Mouse (Mus musculus) limb, embryonic 12.5 days (tissue): ENCODE data around the gene Syngr2. TPM values are rescaled to one million over a fixed set of nuclear protein-coding genes. Genes with fewer than 3 reads are reported as not detected.
A peak's percentile ranks its signal among the peaks of the same experiment; 100 is the strongest.
"Not testable (repeated sequence)": the region's sequence is repeated elsewhere in the genome, so short reads cannot be mapped to it uniquely, and the experiment has no call there.

Source experiments
- ATAC-seq: fragments of 200-750 bp; cut with Nextera tagmentation; 2 replicates; pipeline ENCODE4 v1.8.0; 2017; ENCODE audit warnings: low read depth, moderate TSS enrichment; ENCODE audit not compliant: insufficient number of reproducible peaks, insufficient read depth, low FRiP score, low TSS enrichment
- H3K27ac ChIP-seq: fragments of 300-500 bp; sonication (generic); 2 replicates; pipeline ENCODE4 v1.5.1; 2016; ENCODE audit warnings: mild to moderate bottlenecking, moderate library complexity
- H3K27me3 ChIP-seq: fragments of 300-500 bp; sonication (generic); 2 replicates; pipeline ENCODE4 v1.6.1; 2016; ENCODE audit warnings: mild to moderate bottlenecking, moderate library complexity
- H3K36me3 ChIP-seq: fragments of 300-500 bp; sonication (generic); 2 replicates; pipeline ENCODE4 v1.6.1; 2016; ENCODE audit warnings: mild to moderate bottlenecking, moderate library complexity
- H3K4me1 ChIP-seq: fragments of 300-500 bp; sonication (generic); replicated peaks from 2 replicates; pipeline ENCODE4 v1.6.1; 2016
- H3K4me2 ChIP-seq: fragments of 300-500 bp; sonication (generic); 2 replicates; pipeline ENCODE4 v1.6.1; 2016; ENCODE audit warnings: mild to moderate bottlenecking, moderate library complexity
- H3K4me3 ChIP-seq: fragments of 300-500 bp; sonication (generic); replicated peaks from 2 replicates; pipeline ENCODE4 v1.5.1; 2016; ENCODE audit warnings: mild to moderate bottlenecking
- H3K9ac ChIP-seq: fragments of 300-500 bp; sonication (generic); replicated peaks from 2 replicates; pipeline ENCODE4 v1.6.1; 2016; ENCODE audit warnings: mild to moderate bottlenecking, moderate library complexity
- H3K9me3 ChIP-seq: fragments of 300-500 bp; sonication (generic); 2 replicates; pipeline ENCODE4 v1.6.1; 2016; ENCODE audit warnings: mild to moderate bottlenecking, moderate library complexity
- WGBS: fragments of 180-500 bp; shearing (Covaris S2); methylation state at CpG from one replicate; pipeline ENCODE4 v1.1.7; 2016; 5-methylcytosine and 5-hydroxymethylcytosine counted together
- polyA plus RNA-seq: library from polyadenylated mRNA; unstranded; fragments of >200 nt; fragmentation: Nextera tagmentation; extraction: Ambion mirVana; gene quantifications from 2 replicates; pipeline ENCODE4 v1.2.1, GENCODE M21; 2016

Syngr2 gene
- polyA plus RNA-seq, 1 experiment from 2014 or later, result 27.6 TPM

DNA sequence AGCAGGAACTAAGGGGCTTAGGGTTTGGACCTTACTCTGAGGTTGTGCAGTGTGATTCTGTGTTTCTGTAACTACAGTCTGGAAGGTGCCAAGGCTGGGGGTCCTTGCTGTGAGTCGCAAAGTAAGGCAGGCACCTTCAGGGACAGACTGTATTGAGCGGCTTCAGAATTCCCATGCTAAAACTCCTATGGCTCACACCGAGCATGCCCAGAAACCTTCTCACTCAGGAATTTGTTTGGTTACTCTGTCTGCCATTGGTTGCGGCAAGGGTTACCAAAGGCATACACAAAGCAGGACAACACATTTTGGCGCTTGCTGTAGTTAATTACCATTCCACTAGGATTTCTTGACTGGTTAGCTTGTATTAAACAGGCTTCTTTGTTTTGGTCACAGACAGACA, 16.7 kb downstream of the Syngr2 start:
- Histone ChIP-seq H3K4me3 (peak overlapping the region; percentile 55), H3K27me3 (no peaks in the 10 kb centered on the region), H3K27ac (peak overlapping the region; percentile 97), H3K4me1 (peaks cover 46% of the 10 kb centered on the region), H3K36me3 (peaks cover 29% of the 10 kb centered on the region), H3K4me2 (peak overlapping the region; percentile 82), H3K9ac (peak overlapping the region; percentile 65), H3K9me3 (no peaks in the 10 kb centered on the region)
- 4% methylated on average over 5 of the region's 5 CpGs for WGBS
- ATAC-seq, result peak; percentile 39; the same call in 1 of the 2 replicates

DNA sequence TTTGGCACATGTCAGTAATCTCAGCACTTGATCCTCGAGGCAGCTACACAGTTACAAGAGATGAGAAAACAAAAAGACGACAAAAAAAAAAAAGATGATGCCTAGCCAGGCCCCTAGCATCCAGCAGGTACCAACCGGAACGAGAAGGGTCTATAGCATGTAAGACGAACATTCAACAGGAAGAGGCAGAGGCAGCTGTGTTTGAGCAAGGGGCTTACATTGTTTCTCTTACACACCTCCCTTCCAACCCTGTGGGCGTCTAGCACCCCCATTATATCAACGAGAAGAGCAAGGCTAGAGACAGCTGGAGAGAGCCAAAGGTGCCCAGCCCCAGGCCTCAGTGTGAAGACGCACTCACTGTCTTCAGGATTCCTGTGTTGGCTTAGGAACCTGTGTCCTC, 17.4 kb downstream of the Syngr2 start:
- peak overlapping the region; percentile 82 for H3K4me2 ChIP-seq
- 0 out of 2 replicates have a peak overlapping the region, but pooled peaks have one; percentile 65 for H3K9ac ChIP-seq
- H3K27ac ChIP-seq, result peak overlapping the region; percentile 97
- H3K36me3 ChIP-seq, result peaks cover 22% of the 10 kb centered on the region
- peaks cover 48% of the 10 kb centered on the region for H3K4me1 ChIP-seq
- no peak for ATAC-seq
- H3K27me3 ChIP-seq, result no peaks in the 10 kb centered on the region
- 66% methylated on average over 8 of the region's 8 CpGs for WGBS
- H3K9me3 ChIP-seq, result no peaks in the 10 kb centered on the region
- 0 out of 2 replicates have a peak overlapping the region, but pooled peaks have one; percentile 55 for H3K4me3 ChIP-seq

DNA sequence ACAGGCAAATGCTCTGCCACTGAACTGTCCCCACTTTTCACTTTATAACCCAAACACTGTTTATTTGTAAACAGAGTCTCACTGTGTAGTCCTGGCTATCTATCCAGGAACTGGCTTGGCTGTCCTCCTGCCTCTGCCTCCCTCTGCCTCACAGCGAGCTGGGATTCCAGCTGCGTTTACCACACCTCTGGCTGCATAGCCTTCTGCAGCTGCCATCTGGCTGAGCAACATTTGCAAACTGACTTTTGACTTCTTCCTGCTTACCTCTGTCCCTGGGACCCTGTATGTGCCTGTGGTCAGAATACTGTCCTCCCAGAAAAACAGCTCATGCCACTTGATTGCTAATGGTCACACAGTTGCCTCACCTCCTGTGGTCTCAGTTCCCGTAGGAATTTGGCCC, 17.9 kb downstream of the Syngr2 start:
- Histone ChIP-seq H3K4me3 (no peak overlapping the region), H3K4me1 (peaks cover 52% of the 10 kb centered on the region), H3K4me2 (0 out of 2 replicates have a peak overlapping the region, but pooled peaks have one; percentile 82), H3K27me3 (no peaks in the 10 kb centered on the region), H3K27ac (peak overlapping the region; percentile 97; the same call in 1 of the 2 replicates), H3K36me3 (peaks cover 17% of the 10 kb centered on the region), H3K9me3 (no peaks in the 10 kb centered on the region), H3K9ac (no peak overlapping the region)
- ATAC-seq, result no peak
- WGBS, result 26% methylated on average over 3 of the region's 3 CpGs

DNA sequence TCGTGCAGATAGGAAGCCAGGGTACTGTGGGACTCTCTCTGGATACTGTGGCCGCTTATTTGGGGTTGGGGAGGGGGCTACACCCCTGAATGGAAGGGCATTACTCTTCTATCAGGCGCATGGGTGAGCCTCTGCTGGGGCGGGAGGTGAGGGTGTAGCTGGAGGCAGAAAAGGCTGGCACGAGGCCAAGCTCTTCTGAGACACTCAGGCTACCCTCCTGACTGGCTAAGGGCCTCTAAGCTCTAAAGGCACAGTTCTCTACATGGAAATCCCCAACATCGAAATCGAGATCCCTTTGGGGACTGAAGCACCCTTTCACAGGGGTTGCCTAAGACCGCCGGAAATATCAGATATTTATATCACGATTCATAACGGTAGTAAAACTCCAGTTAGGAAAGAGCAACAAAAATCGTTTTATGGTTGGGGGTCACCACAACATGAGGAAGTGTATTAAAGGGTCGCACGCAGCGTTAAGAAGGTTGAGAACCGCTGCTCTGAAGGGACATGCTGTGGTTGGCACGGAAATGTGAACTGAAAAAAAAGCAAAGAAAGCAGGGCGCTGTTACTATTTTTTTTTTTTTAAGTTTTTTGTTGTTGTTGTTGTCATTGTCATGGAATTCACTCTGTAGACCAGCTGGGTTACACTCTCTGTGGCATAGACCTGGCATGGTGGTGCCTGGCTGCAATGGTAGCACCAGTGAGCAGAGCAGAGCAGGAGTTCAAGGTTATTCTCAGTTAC, 18.9 kb downstream of the Syngr2 start:
- no peak overlapping the region for H3K4me2 ChIP-seq
- no peak for ATAC-seq
- H3K27me3 ChIP-seq, result no peaks in the 10 kb centered on the region
- H3K27ac ChIP-seq, result peak overlapping the region; percentile 14; the same call in 1 of the 2 replicates
- H3K4me3 ChIP-seq, result no peak overlapping the region
- H3K9ac ChIP-seq, result 0 out of 2 replicates have a peak overlapping the region, but pooled peaks have one; percentile 24
- peaks cover 8% of the 10 kb centered on the region; the same call in 1 of the 2 replicates for H3K36me3 ChIP-seq
- no peaks in the 10 kb centered on the region for H3K9me3 ChIP-seq
- peaks cover 53% of the 10 kb centered on the region for H3K4me1 ChIP-seq
- 77% methylated on average over 18 of the region's 18 CpGs for WGBS

- Histone ChIP-seq H3K36me3 (peaks cover under 1% of the 10 kb centered on the region; the same call in 1 of the 2 replicates), H3K27me3 (no peaks in the 10 kb centered on the region), H3K9ac (no peak overlapping the region), H3K27ac (0 out of 2 replicates have a peak overlapping the region, but pooled peaks have one; percentile 41), H3K4me2 (no peak overlapping the region), H3K4me3 (no peak overlapping the region), H3K4me1 (peaks cover 50% of the 10 kb centered on the region), H3K9me3 (no peaks in the 10 kb centered on the region)
- no peak for ATAC-seq
- 59% methylated on average over 9 of the region's 9 CpGs for WGBS
Observed at GRCm38 (mm10) chr11:117828888-117829604, 19.6 kb downstream of the Syngr2 start.

GRCm38 (mm10) chr11:117829671-117830215, 20.3 kb downstream of the Syngr2 start:
- Histone ChIP-seq H3K27me3 (no peaks in the 10 kb centered on the region), H3K36me3 (no peaks in the 10 kb centered on the region), H3K27ac (peak overlapping the region; percentile 29; the same call in 1 of the 2 replicates), H3K4me2 (no peak overlapping the region), H3K4me3 (no peak overlapping the region), H3K9ac (no peak overlapping the region), H3K9me3 (no peaks in the 10 kb centered on the region), H3K4me1 (peaks cover 45% of the 10 kb centered on the region)
- WGBS, result 76% methylated on average over 2 of the region's 2 CpGs
- no peak for ATAC-seq

- H3K9me3 ChIP-seq, result no peaks in the 10 kb centered on the region
- peak overlapping the region; percentile 29; the same call in 1 of the 2 replicates for H3K27ac ChIP-seq
- no peak overlapping the region for H3K4me2 ChIP-seq
- no peak overlapping the region for H3K4me3 ChIP-seq
- WGBS, result 85% methylated on average over 9 of the region's 9 CpGs
- no peaks in the 10 kb centered on the region for H3K36me3 ChIP-seq
- H3K9ac ChIP-seq, result no peak overlapping the region
- ATAC-seq, result no peak
- peaks cover 41% of the 10 kb centered on the region for H3K4me1 ChIP-seq
- no peaks in the 10 kb centered on the region for H3K27me3 ChIP-seq
Observed at GRCm38 (mm10) chr11:117830401-117830800, 20.9 kb downstream of the Syngr2 start.

GRCm38 (mm10) chr11:117832086-117832969, 22.9 kb downstream of the Syngr2 start:
- Histone ChIP-seq H3K4me3 (peak overlapping the region; percentile 27), H3K27ac (no peak overlapping the region), H3K36me3 (no peaks in the 10 kb centered on the region), H3K9ac (no peak overlapping the region), H3K4me2 (peak overlapping the region; percentile 50), H3K9me3 (no peaks in the 10 kb centered on the region), H3K27me3 (no peaks in the 10 kb centered on the region), H3K4me1 (peaks cover 30% of the 10 kb centered on the region)
- no peak for ATAC-seq
- WGBS, result 17% methylated on average over 28 of the region's 28 CpGs

DNA sequence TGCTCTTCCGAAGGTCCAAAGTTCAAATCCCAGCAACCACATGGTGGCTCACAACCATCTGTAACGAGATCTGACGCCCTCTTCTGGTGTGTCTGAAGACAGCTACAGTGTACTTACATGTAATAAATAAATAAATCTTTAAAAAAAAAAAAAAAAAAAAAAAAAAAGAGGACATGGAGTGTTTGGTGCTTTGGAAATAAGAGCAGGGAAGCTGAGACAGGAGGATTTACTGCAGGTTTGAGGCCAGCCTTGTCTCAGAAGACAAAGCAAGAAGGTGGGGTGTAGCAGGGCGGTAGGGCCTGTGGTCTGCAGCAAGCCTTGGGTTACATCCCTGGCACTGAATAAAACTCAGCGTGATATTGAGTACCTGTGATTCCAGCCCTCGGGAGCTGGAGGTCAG, 24.0 kb downstream of the Syngr2 start:
- H3K27ac ChIP-seq, H3K4me2 ChIP-seq, H3K9me3 ChIP-seq, H3K27me3 ChIP-seq, H3K36me3 ChIP-seq, ATAC-seq, H3K9ac ChIP-seq, H3K4me3 ChIP-seq: not testable (repeated sequence)
- WGBS, result 72% methylated on average over 6 of the region's 6 CpGs
- H3K4me1 ChIP-seq, result peaks cover 22% of the 10 kb centered on the region

DNA sequence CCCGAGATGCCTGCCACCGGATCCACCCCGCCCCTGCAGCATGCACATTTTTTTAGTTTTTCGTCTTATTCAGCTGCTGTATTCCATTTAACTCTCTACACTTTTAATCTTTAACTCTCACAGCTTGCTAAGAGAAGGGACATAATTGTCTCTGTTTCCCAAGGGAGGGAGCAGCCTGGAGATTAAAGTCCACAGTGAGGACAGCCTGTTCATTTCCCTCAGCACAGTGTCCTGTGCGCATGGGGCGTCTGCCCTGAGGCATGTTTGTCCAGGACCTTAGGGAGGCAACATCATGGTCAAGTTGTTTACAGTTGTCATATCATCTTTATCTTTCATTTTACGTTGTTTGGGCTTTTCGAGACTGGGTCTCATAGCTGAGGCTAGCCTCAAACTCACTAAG, 24.6 kb downstream of the Syngr2 start:
- no peak overlapping the region for H3K4me3 ChIP-seq
- no peaks in the 10 kb centered on the region for H3K27me3 ChIP-seq
- H3K27ac ChIP-seq, result no peak overlapping the region
- 94% methylated on average over 8 of the region's 8 CpGs for WGBS
- no peak for ATAC-seq
- H3K4me2 ChIP-seq, result no peak overlapping the region
- H3K4me1 ChIP-seq, result peaks cover 21% of the 10 kb centered on the region
- no peak overlapping the region for H3K9ac ChIP-seq
- no peaks in the 10 kb centered on the region for H3K36me3 ChIP-seq
- H3K9me3 ChIP-seq, result no peaks in the 10 kb centered on the region
